Comparison of ENCODE assay signal across 1 mouse cellular context in the genomic region with DNA sequence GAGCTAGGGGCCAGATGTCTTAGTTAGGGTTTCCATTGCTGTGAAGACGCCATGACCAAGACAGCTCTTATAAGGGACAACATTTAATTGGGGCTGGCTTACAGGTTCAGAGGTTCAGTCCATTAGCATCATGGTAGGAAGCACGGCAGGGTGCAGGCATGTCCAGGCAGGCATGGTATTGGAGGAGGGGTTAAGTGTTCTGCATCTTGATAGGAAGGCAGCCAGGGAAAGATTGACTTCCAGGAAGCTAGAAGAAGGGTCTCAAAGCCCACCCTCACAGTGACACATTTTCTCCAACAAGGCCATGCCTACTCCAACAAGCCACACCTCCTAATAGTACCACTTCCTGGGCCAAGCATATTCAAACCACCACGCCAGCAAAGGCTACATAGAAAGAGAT.
TF ChIP-seq lines count a peak whose summit lies in the region.

No protein-coding gene starts in this region.

TF ChIP-seq in ES-E14, 5 proteins besides CTCF, POLR2A, EP300 and RAD21:
- TF ChIP-seq ZNF384 (IDR thresholded peaks at IDR 0.05; ENCODE audit: low read depth, low read length) (no peak), HCFC1 (IDR thresholded peaks at IDR 0.05; ENCODE audit: borderline replicate concordance, insufficient read depth, low read length) (no peak), ZC3H11A (IDR thresholded peaks at IDR 0.05; ENCODE audit: borderline replicate concordance, low read depth, low read length) (no peak), MAFK (IDR thresholded peaks at IDR 0.05; ENCODE audit: insufficient read depth, low read depth, low read length) (no peak), CHD2 (IDR thresholded peaks at IDR 0.05; ENCODE audit: low read depth, low read length) (no peak)
